Mouse (Mus musculus) adrenal gland, postnatal 0 days (tissue): ENCODE data around the gene Dll4. TPM values are rescaled to one million over a fixed set of nuclear protein-coding genes. Genes with fewer than 3 reads are reported as not detected.

Experiments used
- polyA plus RNA-seq: library from polyadenylated mRNA; unstranded; fragments of >200 nt; fragmentation: Nextera tagmentation; extraction: Ambion mirVana; gene quantifications from 2 replicates; pipeline ENCODE4 v1.2.1, GENCODE M21; 2015

The Dll4 gene
- polyA plus RNA-seq: 2.7 and 4.3 TPM in 2 replicates

DNA sequence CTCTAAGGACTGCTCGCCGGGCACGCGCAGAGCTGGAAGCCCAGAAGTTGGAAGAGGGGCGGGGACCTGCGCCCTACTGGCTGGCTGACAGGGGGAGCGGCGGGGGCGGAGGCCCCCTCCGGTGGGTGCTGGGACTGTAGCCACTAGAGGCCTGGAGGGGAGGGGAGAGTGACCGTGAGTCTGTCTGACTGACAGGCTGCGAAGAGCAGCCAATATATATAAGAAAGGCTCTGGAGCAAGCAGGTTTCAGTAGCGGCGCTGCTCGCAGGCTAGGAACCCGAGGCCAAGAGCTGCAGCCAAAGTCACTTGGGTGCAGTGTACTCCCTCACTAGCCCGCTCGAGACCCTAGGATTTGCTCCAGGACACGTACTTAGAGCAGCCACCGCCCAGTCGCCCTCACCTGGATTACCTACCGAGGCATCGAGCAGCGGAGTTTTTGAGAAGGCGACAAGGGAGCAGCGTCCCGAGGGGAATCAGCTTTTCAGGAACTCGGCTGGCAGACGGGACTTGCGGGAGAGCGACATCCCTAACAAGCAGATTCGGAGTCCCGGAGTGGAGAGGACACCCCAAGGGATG is at the start of gene Dll4:
Gene Dll4 (plus strand): TSS at position 217 of the 576 bp plus-strand sequence.

GRCm38 (mm10) chr2:119288270-119288882 is 37.2 kb upstream of the Dll4 start, which contains the start of gene Vps18:
Gene Vps18 (plus strand): TSS chr2:119288740.

DNA sequence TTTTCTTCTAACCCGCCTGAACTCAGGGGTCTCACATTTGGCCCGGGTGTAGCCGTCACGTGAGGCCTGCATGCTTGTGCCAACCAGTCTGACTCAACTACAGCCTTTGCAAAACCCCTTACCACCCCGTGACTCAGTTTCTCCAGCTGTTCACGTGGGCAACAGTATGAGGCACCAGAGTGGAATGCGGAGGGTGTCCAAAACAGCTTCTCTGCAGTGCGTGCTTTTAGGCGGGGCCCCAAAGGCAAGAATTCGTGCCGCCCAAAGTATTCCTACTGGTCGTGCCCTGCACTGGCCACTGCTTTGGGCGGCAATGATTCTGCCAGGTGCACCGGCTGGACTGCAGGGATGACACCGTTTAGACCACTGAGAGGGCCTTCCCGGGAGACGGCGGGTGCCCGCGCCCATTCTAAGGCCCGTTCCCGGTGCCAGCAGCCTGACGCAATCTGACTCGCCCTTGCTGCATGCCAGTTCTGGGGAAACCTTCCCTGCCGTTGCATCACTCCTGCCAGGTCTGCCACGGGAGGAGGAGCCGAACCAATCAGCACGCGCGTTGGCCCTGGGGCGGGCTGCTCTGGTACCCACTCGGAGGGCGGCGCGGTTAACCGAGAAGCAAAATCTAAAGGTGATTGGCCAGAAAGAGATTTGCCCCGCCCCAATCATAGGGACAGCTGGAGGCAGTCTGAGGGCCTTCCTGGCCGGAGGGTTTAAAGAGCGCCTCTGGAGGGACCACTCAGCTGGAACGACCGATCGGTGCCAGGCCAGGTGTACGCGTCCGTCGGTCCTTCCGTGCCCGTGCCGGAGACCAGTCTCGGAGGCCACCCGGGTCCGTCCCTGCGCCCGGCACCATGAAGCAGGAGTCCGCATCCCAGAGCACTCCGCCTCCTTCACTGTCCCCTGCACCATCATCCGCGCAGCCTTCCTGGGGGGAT is 25.2 kb downstream of the Dll4 start, which contains the start of gene Chac1:
Gene Chac1 (plus strand): TSS at position 675 of the 932 bp plus-strand sequence.

Other genes starting within 250 kb of the Dll4 start
- 8.4 and 12.4 TPM in 2 replicates for gene Rad51, start 213.0 kb upstream of the Dll4 start, polyA plus RNA-seq
- 20.4 and 34.4 TPM in 2 replicates for gene Rmdn3, start 168.8 kb upstream of the Dll4 start, polyA plus RNA-seq
- 10.2 and 27.5 TPM in 2 replicates for gene Gchfr, start 158.0 kb upstream of the Dll4 start, polyA plus RNA-seq
- gene Gm14137, start 151.3 kb upstream of the Dll4 start, polyA plus RNA-seq: 0.08 and 0.13 TPM in 2 replicates
- 36.7 and 40.2 TPM in 2 replicates for gene Zfyve19, start 117.2 kb upstream of the Dll4 start, polyA plus RNA-seq
- gene Dnajc17, start 117.0 kb upstream of the Dll4 start, polyA plus RNA-seq: 14.5 and 16.4 TPM in 2 replicates
- gene Ppp1r14d, start 95.9 kb upstream of the Dll4 start, polyA plus RNA-seq: 0.16 TPM in 1 of 2 replicates, not detected in the other
- 2.1 and 4.0 TPM in 2 replicates for gene Spint1, start 88.4 kb upstream of the Dll4 start, polyA plus RNA-seq
- gene Rhov, start 54.5 kb upstream of the Dll4 start, polyA plus RNA-seq: 1.6 and 2.7 TPM in 2 replicates
- gene Vps18, start 37.0 kb upstream of the Dll4 start, polyA plus RNA-seq: 10.4 and 14.2 TPM in 2 replicates
- gene Chac1, start 25.4 kb downstream of the Dll4 start, polyA plus RNA-seq: 1.6 and 1.9 TPM in 2 replicates
- gene Ino80, start 151.9 kb downstream of the Dll4 start, polyA plus RNA-seq: 2.4 TPM in 2 replicates
- gene Exd1, start 221.8 kb downstream of the Dll4 start, polyA plus RNA-seq: 0.51 and 0.91 TPM in 2 replicates
- 66.1 and 79.1 TPM in 2 replicates for gene Chp1, start 221.9 kb downstream of the Dll4 start, polyA plus RNA-seq